In genomic region chr4:43040114-43040572, GRCm38 (mm10) we compare ENCODE assay signal across 1 mouse cellular context.
TF ChIP-seq lines count a peak whose summit lies in the region.

No protein-coding gene starts in this region.

TF ChIP-seq in C2C12, 6 proteins besides CTCF, POLR2A, EP300 and RAD21:
- TF ChIP-seq CEBPB (IDR thresholded peaks at IDR 0.05; ENCODE audit: low read depth) (no peak), MYOG (IDR thresholded peaks at IDR 0.05; ENCODE audit: control insufficient read depth, extremely low read depth, insufficient read length) (no peak), FOSL1 (IDR thresholded peaks at IDR 0.05; ENCODE audit: insufficient read depth, low read length, poor library complexity, severe bottlenecking) (no peak), MAX (IDR thresholded peaks at IDR 0.05) (no peak), USF1 (IDR thresholded peaks at IDR 0.05; ENCODE audit: low read depth) (no peak), MYOD1 (IDR thresholded peaks at IDR 0.05; ENCODE audit: control insufficient read depth, insufficient read length, low read depth) (no peak)
